In genomic region chr1:105814402-105815270, GRCm38 (mm10) we compare ENCODE assay signal across 18 mouse cellular contexts. TPM values are rescaled to one million over a fixed set of nuclear protein-coding genes. Genes with fewer than 3 reads are reported as not detected.
DNase-seq lines count a peak whose midpoint lies in the region; ATAC-seq and TF ChIP-seq lines count a peak whose summit lies in the region.
"Had no signal": no experiment of that assay in that cellular context is flagged by ENCODE, and none has a peak within 500 bp of the region (broad histone marks: within the 10 kb centered on the region; RNA-seq: fewer than 3 reads in every experiment).

No protein-coding gene starts in this region.

- H3K4me3 ChIP-seq in heart, embryonic 14.5 days (ENCODE audit: control insufficient read depth in 1 of 2, insufficient read depth in 1 of 2, low read depth in 1 of 2, low read length in 2 of 2) = no peak overlapping the region
- no peak overlapping the region for H3K4me3 ChIP-seq in midbrain, embryonic 13.5 days (replicated peaks)
- H3K4me3 ChIP-seq: neural tube, embryonic 12.5 days had no signal

- no peak for ATAC-seq in heart, embryonic 14.5 days (ENCODE audit: insufficient number of reproducible peaks, insufficient read depth, low FRiP score, low read depth)
- peak; percentile 43; the same call in 1 of the 2 replicates for ATAC-seq in midbrain, embryonic 13.5 days
- ATAC-seq: forebrain, embryonic 16.5 days had no signal

- H3K4me1 ChIP-seq in heart, embryonic 14.5 days (ENCODE audit: control insufficient read depth in 2 of 2, insufficient read depth in 2 of 2, low read length in 2 of 2) = peaks cover 2 to 6% of the 10 kb centered on the region in 2 experiments
- H3K4me1 ChIP-seq in midbrain, embryonic 13.5 days (replicated peaks) = peaks cover 12% of the 10 kb centered on the region
- H3K4me1 ChIP-seq: neural tube, embryonic 12.5 days had no signal

- no peak overlapping the region for H3K4me2 ChIP-seq in heart, embryonic 14.5 days (ENCODE audit: low read length)
- no peak overlapping the region for H3K4me2 ChIP-seq in midbrain, embryonic 13.5 days (replicated peaks)
- H3K4me2 ChIP-seq: hindbrain, embryonic 14.5 days; neural tube, embryonic 12.5 days had no signal

- H3K27me3 ChIP-seq in heart, embryonic 14.5 days (ENCODE audit: control insufficient read depth, insufficient read depth, low read length) = no peaks in the 10 kb centered on the region
- H3K27me3 ChIP-seq in midbrain, embryonic 13.5 days = no peaks in the 10 kb centered on the region
- H3K27me3 ChIP-seq: neural tube, embryonic 12.5 days had no signal

- H3K27ac ChIP-seq in heart, embryonic 14.5 days (replicated peaks in 1 of 2; ENCODE audit: control insufficient read depth in 1 of 2, insufficient read depth in 1 of 2, low read depth in 2 of 2, low read length in 2 of 2) = peak overlapping the region; percentile 63 to 66; a peak in 3 of 4 replicates
- H3K27ac ChIP-seq in midbrain, embryonic 13.5 days = no peak overlapping the region
- H3K27ac ChIP-seq: hindbrain, embryonic 14.5 days; liver, embryonic 14.5 days; neural tube, embryonic 12.5 days had no signal

- no peaks in the 10 kb centered on the region for H3K36me3 ChIP-seq in heart, embryonic 14.5 days (ENCODE audit: control insufficient read depth, insufficient read depth, low read length)
- H3K36me3 ChIP-seq in midbrain, embryonic 13.5 days = no peaks in the 10 kb centered on the region
- H3K36me3 ChIP-seq: neural tube, embryonic 12.5 days had no signal

- TF ChIP-seq CTCF in brain, embryonic 14.5 days (IDR thresholded peaks at IDR 0.05; ENCODE audit: borderline replicate concordance, extremely low read depth, insufficient read depth, insufficient read length) = no peak

- TF ChIP-seq POLR2A in brain, embryonic 14.5 days (IDR thresholded peaks at IDR 0.05; ENCODE audit: borderline replicate concordance, extremely low read depth, insufficient read depth, insufficient read length, poor library complexity, severe bottlenecking) = no peak

- WGBS in heart, embryonic 14.5 days = 51% methylated on average over 14 of the region's 14 CpGs
- 45% methylated on average over 14 of the region's 14 CpGs for WGBS in midbrain, embryonic 13.5 days

- DNase-seq in adrenal gland, adult 2 months = peak; percentile 25
- no peak for DNase-seq in adrenal gland, adult 18-20 months (ENCODE audit: low spot score in 2 of 2)
- DNase-seq in heart, adult 8-10 months (ENCODE audit: low spot score) = no peak
- DNase-seq in brain, embryonic 14.5 days (ENCODE audit: low read depth) = peak; percentile 56
- no peak for DNase-seq in cerebellum, postnatal 36 days
- DNase-seq in frontal cortex, postnatal 36 days (ENCODE audit: low spot score in 2 of 2) = no peak
- DNase-seq: cerebellum, postnatal 25 days; gastrocnemius, postnatal 25 days; kidney, adult 18-20 months; lung, postnatal 14 days; right cerebral cortex, postnatal 4 days; thymus, postnatal 4 days had no signal

- no peaks in the 10 kb centered on the region for H3K9me3 ChIP-seq in heart, embryonic 14.5 days (ENCODE audit: control insufficient read depth, low read length)
- no peaks in the 10 kb centered on the region for H3K9me3 ChIP-seq in midbrain, embryonic 13.5 days
- H3K9me3 ChIP-seq: neural tube, embryonic 12.5 days had no signal

- no peak overlapping the region for H3K9ac ChIP-seq in heart, embryonic 14.5 days (ENCODE audit: low read length)
- H3K9ac ChIP-seq in midbrain, embryonic 13.5 days (replicated peaks) = no peak overlapping the region
- H3K9ac ChIP-seq: hindbrain, embryonic 14.5 days; liver, embryonic 14.5 days; neural tube, embryonic 12.5 days had no signal

RNA-seq across cellular contexts. Expression of gene Tnfrsf11a, which starts 34.1 kb away (rescaled TPM):
- total RNA-seq in adrenal gland, adult 2 months (2021) = 1 to 10 TPM; 2.4 to 4.7 TPM
- 2.7 and 3.6 TPM in 2 replicates for polyA plus RNA-seq in adrenal gland, adult 2 months (2012; rRNA removed)
- total RNA-seq in adrenal gland, adult 18-20 months (2021) = 1 to 10 TPM; 2.6 to 3.3 TPM
- 0.34 and 0.77 TPM in 2 replicates for polyA plus RNA-seq in heart, embryonic 14.5 days (2014; fragmentation: Nextera tagmentation; extraction: Ambion mirVana)
- total RNA-seq in heart, adult 8-10 months (2022) = 1 to 10 TPM; 1.2 to 2.6 (median 2.1) TPM
- 0.44 and 1.3 TPM in 2 replicates for polyA plus RNA-seq in brain, embryonic 14.5 days (2012; rRNA removed)
- polyA plus RNA-seq in midbrain, embryonic 13.5 days (2015; fragmentation: Nextera tagmentation; extraction: Ambion mirVana) = 0.27 and 0.36 TPM in 2 replicates

Comparison
In these comparisons a context has a peak if more than half of its experiments do, and no peak if none do; other contexts are left out.
1. DNase-seq: peak in adrenal gland, adult 2 months (single experiment) and brain, embryonic 14.5 days (single experiment); none in adrenal gland, adult 18-20 months (0 of 2), heart, adult 8-10 months (single experiment), cerebellum, postnatal 36 days (0 of 2) and frontal cortex, postnatal 36 days (0 of 2).